Mouse (Mus musculus): ENCODE data around the gene Aaed1.

- no peak for TF ChIP-seq CTCF (IDR thresholded peaks at IDR 0.05; ENCODE audit: extremely low read depth, insufficient read length, insufficient replicate concordance, low read depth, low read length)
- TF ChIP-seq POLR2A (IDR thresholded peaks at IDR 0.05; ENCODE audit: low read depth, low read length): no peak
These were observed 36.8 kb downstream of the Aaed1 start for GRCm38 (mm10) chr13:64275754-64276127.

Measured in small intestine, adult 2 months (tissue).